Mouse (Mus musculus) heart, adult 2 months (tissue): ENCODE measurements around the gene G6pc2.

Source experiments
- CTCF ChIP-seq: fragments of 200-600 bp; IDR thresholded peaks from 2 replicates; pipeline ENCODE4 v1.8.1; 2022; ENCODE audit warnings: antibody characterized with exemption, mild to moderate bottlenecking, moderate library complexity
- EP300 ChIP-seq: fragments of 200-500 bp; IDR thresholded peaks from 2 replicates; pipeline ENCODE4 v1.6.1; 2011; ENCODE audit warnings: low read depth, low read length, control low read depth; ENCODE audit not compliant: insufficient read depth
- POLR2A ChIP-seq: fragments of 200-500 bp; IDR thresholded peaks from 2 replicates; pipeline ENCODE4 v1.6.1; 2011; ENCODE audit warnings: mild to moderate bottlenecking, low read depth, low read length, control low read depth; ENCODE audit not compliant: insufficient read depth

- no peak for TF ChIP-seq POLR2A
- TF ChIP-seq EP300, result no peak
- TF ChIP-seq CTCF, result no peak
Measured at GRCm38 (mm10) chr2:69187990-69188389, 22.9 kb upstream of the G6pc2 start.
